15 mouse cellular contexts compared by ENCODE assay signal in genomic region chr6:97814191-97814590, GRCm38 (mm10).
"Had no signal": no experiment of that assay in that cellular context is flagged by ENCODE, and none has a peak within 500 bp of the region (broad histone marks: within the 10 kb centered on the region; RNA-seq: fewer than 3 reads in every experiment).

No protein-coding gene starts in this region.

- H3K36me3 ChIP-seq: kidney, embryonic 15.5 days; limb, embryonic 12.5 days; liver, embryonic 15.5 days; neural tube, embryonic 13.5 days had no signal

- H3K9ac ChIP-seq: kidney, embryonic 15.5 days; limb, embryonic 12.5 days; liver, embryonic 15.5 days; lung, embryonic 14.5 days; neural tube, embryonic 13.5 days had no signal

- H3K4me3 ChIP-seq: kidney, embryonic 15.5 days; left cerebral cortex, adult 2 months; limb, embryonic 12.5 days; liver, embryonic 15.5 days; neural tube, embryonic 13.5 days had no signal

- DNase-seq: kidney, adult 2 months; kidney, postnatal 14 days; liver; lung, embryonic 14.5 days; lung, postnatal 10 days; lung, postnatal 4 days; retina, postnatal 1 day; thymus, postnatal 36 days had no signal

- H3K27ac ChIP-seq: kidney, embryonic 15.5 days; left cerebral cortex, adult 2 months; limb, embryonic 12.5 days; liver, embryonic 15.5 days; neural tube, embryonic 13.5 days had no signal

- ATAC-seq: midbrain, embryonic 16.5 days had no signal

- H3K4me2 ChIP-seq: kidney, embryonic 15.5 days; limb, embryonic 12.5 days; liver, embryonic 15.5 days; lung, embryonic 14.5 days; midbrain, embryonic 11.5 days; neural tube, embryonic 13.5 days had no signal

- H3K4me1 ChIP-seq: liver, embryonic 15.5 days; neural tube, embryonic 13.5 days had no signal

- H3K9me3 ChIP-seq: kidney, embryonic 15.5 days; limb, embryonic 12.5 days; liver, embryonic 15.5 days; neural tube, embryonic 13.5 days had no signal

- H3K27me3 ChIP-seq: kidney, embryonic 15.5 days; liver, embryonic 15.5 days had no signal
